Mouse (Mus musculus): Measurements from ENCODE around the gene Prl2c1.

DNA sequence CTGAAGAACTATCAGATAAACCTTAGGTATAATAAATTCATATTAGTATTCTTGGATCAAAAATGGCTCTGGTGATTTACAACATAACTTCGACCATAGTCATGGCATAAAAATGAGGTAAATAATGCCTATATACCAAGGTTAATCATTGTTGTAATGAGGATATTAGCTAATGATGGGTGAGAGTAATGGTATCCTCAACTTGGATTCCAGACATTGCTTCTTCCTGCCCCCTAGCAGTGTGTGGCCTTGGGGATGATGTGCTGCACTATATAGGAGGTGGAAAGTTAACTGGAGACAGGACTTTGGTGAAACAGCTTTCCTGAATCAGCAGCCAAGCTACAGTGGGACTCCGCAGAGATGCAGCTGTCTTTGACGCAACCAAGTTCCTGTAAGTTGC, at the start of gene Prl2c1:
- no peak for TF ChIP-seq CTCF (IDR thresholded peaks at IDR 0.05; ENCODE audit: low read depth, low read length)
- TF ChIP-seq POLR2A (IDR thresholded peaks at IDR 0.05; ENCODE audit: borderline replicate concordance, low read depth, low read length), result no peak

Data from bone marrow macrophage, adult 2 months (primary cell).